Mouse (Mus musculus) liver, embryonic 16.5 days (tissue): Measurements from ENCODE around the gene Fsip1. TPM values are rescaled to one million over a fixed set of nuclear protein-coding genes. Genes with fewer than 3 reads are reported as not detected.

Experiments
- ATAC-seq: fragments of 200-750 bp; cut with Nextera tagmentation; 2 replicates; pipeline ENCODE4 v1.8.0; 2017; ENCODE audit warnings: low read depth, mild to moderate bottlenecking, moderate number of reproducible peaks, moderate library complexity
- H3K27ac ChIP-seq: fragments of 300-500 bp; sonication (generic); 2 replicates; pipeline ENCODE4 v1.5.1; 2014; ENCODE audit warnings: mild to moderate bottlenecking, low read length
- H3K27me3 ChIP-seq: fragments of 300-500 bp; sonication (generic); 2 replicates; pipeline ENCODE4 v1.6.1; 2014; ENCODE audit warnings: low read depth, low read length, mixed read lengths; ENCODE audit not compliant: control insufficient read depth, insufficient read depth
- H3K36me3 ChIP-seq: fragments of 300-500 bp; sonication (generic); 2 replicates; pipeline ENCODE4 v1.6.1; 2014; ENCODE audit warnings: mild to moderate bottlenecking; ENCODE audit not compliant: control insufficient read depth, insufficient read depth
- H3K4me1 ChIP-seq: fragments of 300-500 bp; sonication (generic); 2 replicates; pipeline ENCODE4 v1.6.1; 2014; ENCODE audit warnings: low read depth, low read length, mixed read lengths; ENCODE audit not compliant: control insufficient read depth
- H3K4me2 ChIP-seq: fragments of 300-500 bp; sonication (generic); 2 replicates; pipeline ENCODE4 v1.6.1; 2014; ENCODE audit warnings: low read depth, low read length, mixed read lengths
- H3K4me3 ChIP-seq: fragments of 300-500 bp; sonication (generic); 2 replicates; pipeline ENCODE4 v1.5.1; 2014; ENCODE audit warnings: low read depth, mild to moderate bottlenecking, low read length
- H3K9ac ChIP-seq: fragments of 300-500 bp; sonication (generic); 2 replicates; pipeline ENCODE4 v1.6.1; 2014; ENCODE audit warnings: low read depth, low read length
- H3K9me3 ChIP-seq: fragments of 300-500 bp; sonication (generic); replicated peaks from 2 replicates; pipeline ENCODE4 v1.6.1; 2016; ENCODE audit warnings: low read length; ENCODE audit not compliant: control insufficient read depth
- WGBS: fragments of 180-500 bp; shearing (Covaris S2); extraction: QIAGEN DNeasy Blood & Tissue Kit; methylation state at CpG from one replicate; pipeline ENCODE4 v1.1.7; 2014; ENCODE audit not compliant: insufficient replicate concordance; 5-methylcytosine and 5-hydroxymethylcytosine counted together
- polyA plus RNA-seq: library from polyadenylated mRNA; unstranded; fragments of >200 nt; fragmentation: Nextera tagmentation; extraction: Ambion mirVana; gene quantifications from 2 replicates; pipeline ENCODE4 v1.2.1, GENCODE M21; 2015

The Fsip1 gene
- polyA plus RNA-seq, 1 experiment from 2014 or later, result 0.08 TPM

GRCm38 (mm10) chr2:118127516-118128288, 129.1 kb downstream of the Fsip1 start:
- no peak overlapping the region for H3K4me2 ChIP-seq
- no peaks in the 10 kb centered on the region for H3K4me1 ChIP-seq
- no peak overlapping the region for H3K4me3 ChIP-seq
- H3K9ac ChIP-seq, result no peak overlapping the region
- H3K27me3 ChIP-seq, result no peaks in the 10 kb centered on the region
- H3K27ac ChIP-seq, result no peak overlapping the region
- H3K9me3 ChIP-seq, result no peaks in the 10 kb centered on the region
- ATAC-seq, result no peak
- no peaks in the 10 kb centered on the region for H3K36me3 ChIP-seq
- 71% methylated on average over 5 of the region's 5 CpGs for WGBS

- Histone ChIP-seq H3K27me3 (no peaks in the 10 kb centered on the region), H3K27ac (no peak overlapping the region), H3K4me1 (no peaks in the 10 kb centered on the region), H3K36me3 (no peaks in the 10 kb centered on the region), H3K4me3 (no peak overlapping the region), H3K9me3 (no peaks in the 10 kb centered on the region), H3K9ac (no peak overlapping the region), H3K4me2 (no peak overlapping the region)
- no peak for ATAC-seq
- 48% methylated on average over 7 of the region's 7 CpGs for WGBS
Observed at GRCm38 (mm10) chr2:118125943-118126470, 130.8 kb downstream of the Fsip1 start.

- no peak overlapping the region for H3K4me2 ChIP-seq
- no peak overlapping the region for H3K4me3 ChIP-seq
- H3K27me3 ChIP-seq, result no peaks in the 10 kb centered on the region
- WGBS, result 67% methylated on average over 11 of the region's 11 CpGs
- H3K9me3 ChIP-seq, result no peaks in the 10 kb centered on the region
- no peak for ATAC-seq
- no peak overlapping the region for H3K9ac ChIP-seq
- H3K4me1 ChIP-seq, result no peaks in the 10 kb centered on the region
- H3K27ac ChIP-seq, result no peak overlapping the region
- no peaks in the 10 kb centered on the region for H3K36me3 ChIP-seq
Observed at GRCm38 (mm10) chr2:118125211-118125939, 131.4 kb downstream of the Fsip1 start.

- 80% methylated on average over 7 of the region's 7 CpGs for WGBS
- Histone ChIP-seq H3K27ac (no peak overlapping the region), H3K4me3 (no peak overlapping the region), H3K9ac (no peak overlapping the region), H3K4me1 (no peaks in the 10 kb centered on the region), H3K27me3 (no peaks in the 10 kb centered on the region), H3K36me3 (no peaks in the 10 kb centered on the region), H3K4me2 (no peak overlapping the region), H3K9me3 (no peaks in the 10 kb centered on the region)
- ATAC-seq, result no peak
Observed at GRCm38 (mm10) chr2:118124437-118124836, 132.3 kb downstream of the Fsip1 start.

GRCm38 (mm10) chr2:118123743-118124142, 133.0 kb downstream of the Fsip1 start:
- no peaks in the 10 kb centered on the region for H3K36me3 ChIP-seq
- H3K27me3 ChIP-seq, result no peaks in the 10 kb centered on the region
- no peak for ATAC-seq
- H3K4me3 ChIP-seq, result no peak overlapping the region
- WGBS, result 67% methylated on average over 9 of the region's 9 CpGs
- H3K9ac ChIP-seq, result no peak overlapping the region
- H3K27ac ChIP-seq, result no peak overlapping the region
- no peaks in the 10 kb centered on the region for H3K4me1 ChIP-seq
- H3K9me3 ChIP-seq, result no peaks in the 10 kb centered on the region
- no peak overlapping the region for H3K4me2 ChIP-seq

GRCm38 (mm10) chr2:118122291-118122690, 134.5 kb downstream of the Fsip1 start:
- Histone ChIP-seq H3K9ac (no peak overlapping the region), H3K4me1 (no peaks in the 10 kb centered on the region), H3K9me3 (no peaks in the 10 kb centered on the region), H3K4me2 (no peak overlapping the region), H3K27me3 (no peaks in the 10 kb centered on the region), H3K27ac (no peak overlapping the region), H3K36me3 (no peaks in the 10 kb centered on the region), H3K4me3 (no peak overlapping the region)
- 73% methylated on average over 6 of the region's 6 CpGs for WGBS
- ATAC-seq, result no peak

- H3K4me1 ChIP-seq, result no peaks in the 10 kb centered on the region
- no peak overlapping the region for H3K4me2 ChIP-seq
- ATAC-seq, result no peak
- no peaks in the 10 kb centered on the region for H3K36me3 ChIP-seq
- H3K27ac ChIP-seq, result no peak overlapping the region
- no peaks in the 10 kb centered on the region for H3K9me3 ChIP-seq
- H3K9ac ChIP-seq, result no peak overlapping the region
- no peaks in the 10 kb centered on the region for H3K27me3 ChIP-seq
- H3K4me3 ChIP-seq, result no peak overlapping the region
- 70% methylated on average over 7 of the region's 7 CpGs for WGBS
Observed at GRCm38 (mm10) chr2:118120751-118121150, 136.0 kb downstream of the Fsip1 start.

GRCm38 (mm10) chr2:118120095-118120494, 136.7 kb downstream of the Fsip1 start:
- WGBS, result 78% methylated on average over 11 of the region's 11 CpGs

GRCm38 (mm10) chr2:118119684-118120083, 137.1 kb downstream of the Fsip1 start:
- Histone ChIP-seq H3K27me3 (no peaks in the 10 kb centered on the region), H3K9ac (no peak overlapping the region), H3K4me3 (no peak overlapping the region), H3K4me2 (no peak overlapping the region), H3K36me3 (no peaks in the 10 kb centered on the region), H3K9me3 (no peaks in the 10 kb centered on the region), H3K4me1 (no peaks in the 10 kb centered on the region), H3K27ac (no peak overlapping the region)
- ATAC-seq, result no peak
- 76% methylated on average over 12 of the region's 12 CpGs for WGBS

More at GRCm38 (mm10) chr2:118120095-118120494, 136.7 kb downstream of the Fsip1 start:
- no peaks in the 10 kb centered on the region for H3K4me1 ChIP-seq
- no peaks in the 10 kb centered on the region for H3K9me3 ChIP-seq
- no peak overlapping the region for H3K27ac ChIP-seq
- H3K36me3 ChIP-seq, result no peaks in the 10 kb centered on the region
- ATAC-seq, result no peak
- no peak overlapping the region for H3K4me3 ChIP-seq
- H3K4me2 ChIP-seq, result no peak overlapping the region
- H3K27me3 ChIP-seq, result no peaks in the 10 kb centered on the region
- H3K9ac ChIP-seq, result no peak overlapping the region
